Mouse (Mus musculus) MEL-GATA-1-ER (cell line): ENCODE results near the gene Dnajc12.
"Not testable (repeated sequence)": the region's sequence is repeated elsewhere in the genome, so short reads cannot be mapped to it uniquely, and the experiment has no call there.

Experiments used
- DNase-seq: peaks from one replicate; pipeline ENCODE4 v3.0.0-alpha.2; 2012; ENCODE audit warnings: low read depth; ENCODE audit errors: extremely low read depth

The Dnajc12 gene

DNA sequence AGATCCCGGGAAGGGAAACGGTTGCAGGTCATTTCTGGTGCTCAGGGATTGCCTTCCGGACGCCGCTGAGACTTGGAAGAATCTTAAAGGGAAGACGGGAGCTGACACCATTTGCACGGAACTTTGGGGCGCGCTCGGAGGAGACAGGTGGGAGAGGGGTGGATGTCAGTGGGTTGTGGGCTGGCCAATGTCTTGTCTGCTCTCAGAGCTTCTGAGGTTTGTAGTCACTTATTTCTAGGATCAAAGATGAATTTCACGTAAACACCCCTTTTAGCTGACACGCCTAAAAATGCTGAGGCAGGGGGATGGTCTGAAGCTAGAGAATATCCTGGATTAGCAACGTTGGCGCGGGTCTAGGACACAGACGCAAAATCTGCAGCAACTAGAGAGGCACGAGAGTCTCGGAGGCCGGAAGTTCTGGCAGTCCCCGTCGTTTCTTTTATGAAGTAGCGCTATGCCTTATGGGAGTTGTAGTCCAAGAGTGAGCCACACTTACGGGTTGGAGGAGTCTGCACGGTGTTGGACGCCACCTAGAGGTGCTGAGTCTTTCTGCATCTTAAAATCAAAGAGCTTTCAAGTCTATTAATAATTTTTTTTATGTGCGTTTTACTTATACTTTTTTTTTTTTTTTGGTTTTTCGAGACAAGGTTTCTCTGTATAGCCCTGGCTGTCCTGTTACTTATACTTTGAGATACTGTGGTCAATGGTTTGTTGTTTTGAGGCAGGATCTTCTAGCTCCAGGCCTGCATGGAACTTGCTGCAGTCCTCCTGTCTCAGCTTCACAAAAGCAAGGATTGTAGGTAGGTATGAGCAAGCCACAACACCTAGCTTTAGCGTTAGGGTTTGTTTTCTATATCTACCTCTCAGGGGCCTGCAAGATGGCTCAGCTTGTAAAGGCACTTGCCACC lies at the start of gene Dnajc12:
Gene Dnajc12, plus strand, starts transcription at position 72 of the 908 bp plus-strand sequence.
- DNase-seq, result peak; percentile 97

DNA sequence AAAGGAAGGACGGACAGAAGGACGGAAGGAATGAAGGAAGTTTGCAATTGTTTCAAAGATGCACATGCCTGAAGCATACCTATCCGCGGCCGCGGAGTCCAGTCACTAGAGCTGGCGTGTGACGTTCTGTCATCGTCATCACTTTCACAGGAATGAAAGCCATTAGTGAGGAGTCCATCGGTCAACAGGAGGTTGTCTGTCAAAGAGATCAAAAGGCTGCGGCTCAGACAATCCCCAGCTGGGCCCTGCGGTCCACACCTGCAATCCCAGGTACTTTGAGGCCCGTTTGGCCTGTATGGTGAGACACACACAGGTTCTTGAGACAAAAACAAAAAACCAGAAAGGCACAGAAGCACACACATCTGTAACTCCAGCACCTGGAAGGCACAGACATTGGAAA lies 45.3 kb upstream of the Dnajc12 start:
- no peak for DNase-seq

DNA sequence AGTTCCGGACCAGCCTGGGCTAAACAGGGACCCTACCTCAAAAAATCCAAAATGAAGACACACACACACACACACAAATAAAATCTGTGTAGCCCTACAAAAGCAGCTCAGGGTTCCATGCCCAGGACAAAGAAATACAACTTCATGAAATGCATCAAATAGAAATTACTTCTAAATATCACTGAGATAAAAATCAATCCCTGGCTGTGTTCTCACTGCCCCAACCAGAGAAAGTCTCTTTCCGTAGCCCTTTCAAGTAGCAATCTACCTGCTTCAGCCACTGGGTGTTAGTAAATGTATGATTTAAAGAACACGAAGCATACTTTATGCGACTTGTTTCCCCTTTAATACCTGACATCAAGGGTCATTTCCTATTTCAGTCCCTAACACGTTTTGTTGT lies 44.9 kb upstream of the Dnajc12 start:
- DNase-seq, result no peak

DNA sequence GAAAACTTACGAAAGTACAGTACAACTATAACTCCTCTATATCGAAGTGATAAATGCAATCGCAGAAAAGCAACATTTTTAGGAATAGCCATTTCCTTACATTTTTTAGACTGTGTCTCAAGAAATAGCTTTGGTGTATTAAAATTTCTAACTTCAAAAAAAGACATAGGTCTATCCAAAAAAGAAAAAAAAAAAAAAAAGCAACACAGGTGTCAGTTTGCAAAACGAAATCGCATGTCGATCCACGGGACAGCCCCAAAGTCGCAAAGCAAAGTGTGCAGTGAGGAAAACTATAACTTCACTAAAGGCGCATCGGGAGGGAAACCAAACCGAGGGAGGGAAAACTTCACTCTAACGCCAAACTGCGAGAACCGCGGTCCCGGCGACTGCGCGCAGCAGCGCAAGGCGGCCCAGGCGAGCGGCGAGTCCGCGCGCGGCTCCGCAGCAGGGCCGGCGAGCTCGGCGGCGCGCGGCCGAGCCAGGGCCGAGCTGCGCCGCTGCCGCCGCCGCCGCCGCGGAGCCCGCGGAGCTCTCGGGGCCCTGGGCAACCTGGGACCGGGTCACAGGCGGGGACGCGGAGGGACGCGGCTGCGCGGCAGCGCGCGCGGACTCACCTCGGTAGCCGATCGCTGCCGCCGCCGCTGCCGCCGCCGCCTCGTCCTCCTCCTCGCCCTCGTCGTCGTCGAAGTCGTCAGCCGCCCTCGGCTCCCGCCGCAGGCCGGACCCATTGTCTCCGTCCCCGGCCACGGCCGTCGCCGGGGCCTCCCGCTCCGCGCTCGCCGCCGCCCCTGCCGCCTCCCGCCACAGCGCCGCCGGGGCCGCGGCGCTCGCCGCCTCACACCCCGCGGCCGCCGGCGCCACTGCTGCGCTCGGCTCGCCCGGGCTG lies 44.0 kb upstream of the Dnajc12 start:
- peak; percentile 22 for DNase-seq

DNA sequence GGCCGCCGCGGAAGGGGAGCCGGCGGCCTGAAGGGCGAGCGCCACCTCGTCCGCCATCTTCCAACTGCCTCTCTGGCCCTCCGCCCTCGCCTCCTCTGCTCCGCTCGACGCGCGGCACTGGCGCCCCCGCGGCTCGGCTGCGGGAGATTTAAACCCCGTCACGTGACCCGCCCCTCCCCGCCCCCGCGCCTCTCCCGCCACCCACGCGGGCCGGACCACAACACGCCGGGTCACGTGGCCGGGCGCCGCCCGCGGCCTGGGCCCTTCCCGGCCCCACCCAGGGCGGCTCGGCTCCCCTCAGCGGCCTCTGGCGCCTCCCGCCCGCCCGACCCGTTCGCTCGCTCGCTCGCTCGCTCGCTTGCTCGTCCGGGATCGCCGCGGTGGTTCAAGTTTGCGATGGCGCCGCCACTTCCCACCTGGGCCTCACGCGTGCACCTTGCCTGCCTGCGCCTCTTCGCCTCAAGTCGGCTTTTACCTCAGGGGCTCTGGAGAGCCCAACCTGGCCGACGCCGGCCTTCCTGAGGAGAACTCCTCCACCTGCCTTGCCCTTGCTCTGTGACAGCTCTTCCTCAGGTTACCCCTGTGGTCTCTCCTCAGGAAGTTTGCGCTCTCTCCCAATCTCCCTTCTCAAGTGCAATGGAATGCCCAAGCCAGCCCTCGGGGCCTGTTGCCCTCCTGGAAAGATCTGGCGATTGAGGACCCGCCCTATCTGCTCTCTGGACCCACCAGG lies 43.2 kb upstream of the Dnajc12 start:
- peak; percentile 45 for DNase-seq

DNA sequence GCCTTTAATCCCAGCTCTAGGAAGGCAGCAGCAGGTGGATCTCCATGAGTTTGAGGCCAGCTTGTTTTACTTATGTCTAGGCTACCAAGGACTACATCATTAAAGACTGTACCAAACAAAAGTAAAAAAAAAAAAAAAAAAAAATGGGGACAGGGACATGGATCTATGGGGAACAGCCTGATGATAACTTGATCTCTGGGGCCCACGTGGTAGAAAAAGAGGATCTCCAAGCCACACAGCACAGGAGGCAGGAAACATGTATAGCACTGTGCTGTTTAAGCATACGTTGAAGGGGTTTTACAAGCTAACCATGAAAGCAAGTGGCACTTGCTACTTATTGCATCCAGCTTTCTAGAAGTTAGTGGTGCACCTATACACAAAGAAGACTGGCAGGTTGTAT lies 40.9 kb upstream of the Dnajc12 start:
- DNase-seq, result peak; percentile 42

DNA sequence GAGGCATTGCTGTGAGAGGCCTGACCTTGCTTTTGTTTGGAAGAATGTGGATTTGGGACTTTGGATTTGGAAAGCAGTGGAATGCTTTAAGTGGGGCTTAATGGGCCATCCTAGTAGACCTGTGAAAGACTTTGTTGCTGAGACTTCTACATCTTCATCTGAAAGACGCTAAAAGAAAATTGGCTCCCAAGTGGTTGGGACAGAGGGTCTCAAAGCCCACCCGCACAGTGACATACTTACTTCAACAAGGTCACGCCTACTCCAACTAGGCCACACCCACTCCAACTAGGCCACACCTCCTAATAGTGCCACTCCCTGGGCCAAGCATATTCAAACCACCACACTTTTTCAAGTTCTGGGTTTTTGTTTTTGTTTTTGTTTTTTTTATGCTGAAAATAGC lies 37.5 kb upstream of the Dnajc12 start:
- no peak for DNase-seq

DNA sequence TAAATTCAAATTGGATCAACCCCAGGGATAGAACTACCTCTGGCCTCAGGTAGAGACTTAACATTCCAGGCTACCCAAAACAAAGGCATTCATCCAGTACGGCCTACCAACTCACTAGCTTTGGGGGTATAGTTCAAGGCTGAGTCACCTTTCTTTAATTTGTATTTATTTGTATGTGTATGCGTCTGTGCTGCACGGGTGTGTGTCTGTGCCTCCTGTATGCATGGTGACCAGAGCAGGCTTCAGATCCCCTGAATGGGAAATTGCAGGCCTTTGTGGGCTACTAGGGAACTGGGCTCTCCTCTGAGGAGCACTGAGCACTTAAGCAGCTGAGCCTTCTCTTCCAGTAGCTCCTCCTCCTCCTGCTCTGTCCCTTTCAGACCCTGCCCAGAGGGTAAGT lies 34.0 kb upstream of the Dnajc12 start:
- DNase-seq, result no peak

DNA sequence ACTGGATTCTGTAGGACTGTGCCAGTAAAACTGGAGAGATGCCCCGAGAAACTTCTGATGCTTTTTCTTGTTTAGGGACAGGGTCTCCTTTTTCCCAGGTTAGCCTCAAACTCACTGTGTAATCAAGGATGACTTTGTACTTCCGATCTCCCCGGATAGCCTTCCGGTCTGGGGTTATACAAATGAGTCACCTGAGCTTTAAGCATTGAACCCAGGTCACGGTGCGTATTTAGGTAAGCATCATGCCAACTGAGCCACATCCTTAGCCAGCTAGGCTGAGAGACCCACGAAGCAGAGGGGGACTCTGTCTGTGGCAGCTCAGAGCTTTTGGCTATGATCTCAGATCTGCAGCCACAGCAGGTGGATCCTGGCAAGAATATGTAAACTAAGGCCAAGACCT lies 31.6 kb upstream of the Dnajc12 start:
- DNase-seq, result no peak

DNA sequence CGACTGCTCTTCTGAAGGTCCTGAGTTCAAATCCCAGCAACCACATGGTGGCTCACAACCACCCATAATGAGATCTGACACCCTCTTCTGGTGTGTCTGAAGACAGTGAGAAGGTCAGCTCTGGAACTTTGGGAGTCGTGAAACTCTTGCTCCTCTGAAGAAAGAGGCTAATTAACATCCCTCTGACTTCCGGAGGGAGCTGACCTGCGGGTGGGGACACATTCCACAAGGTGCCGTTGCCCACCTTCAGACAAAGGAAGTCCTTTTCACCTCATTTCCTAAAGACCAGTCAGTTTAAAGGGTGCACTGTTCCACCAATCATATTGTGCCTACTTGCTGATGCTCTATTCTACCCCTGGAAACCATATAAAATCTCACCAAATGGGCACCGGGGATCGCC lies 31.1 kb upstream of the Dnajc12 start:
- not testable (repeated sequence) for DNase-seq

DNA sequence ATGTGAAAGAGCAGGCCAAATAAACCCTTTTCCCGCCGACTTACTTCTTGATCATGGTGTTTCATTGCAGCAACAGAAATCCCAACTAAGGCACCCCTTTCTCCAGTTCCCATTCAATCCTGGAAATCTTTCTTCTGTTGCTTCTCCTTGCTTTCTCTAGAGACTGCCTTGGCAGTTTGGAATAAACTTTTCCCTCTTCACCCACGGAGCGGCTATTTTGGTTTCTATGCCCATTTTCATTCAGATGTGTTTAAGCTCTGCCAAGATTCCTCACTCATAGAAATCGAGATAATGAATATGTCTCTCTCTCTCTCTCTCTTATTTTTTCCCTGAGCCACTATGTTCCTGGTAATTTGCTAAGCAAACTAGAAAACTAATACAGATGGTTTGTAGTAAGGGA lies 30.1 kb upstream of the Dnajc12 start:
- DNase-seq, result no peak

DNA sequence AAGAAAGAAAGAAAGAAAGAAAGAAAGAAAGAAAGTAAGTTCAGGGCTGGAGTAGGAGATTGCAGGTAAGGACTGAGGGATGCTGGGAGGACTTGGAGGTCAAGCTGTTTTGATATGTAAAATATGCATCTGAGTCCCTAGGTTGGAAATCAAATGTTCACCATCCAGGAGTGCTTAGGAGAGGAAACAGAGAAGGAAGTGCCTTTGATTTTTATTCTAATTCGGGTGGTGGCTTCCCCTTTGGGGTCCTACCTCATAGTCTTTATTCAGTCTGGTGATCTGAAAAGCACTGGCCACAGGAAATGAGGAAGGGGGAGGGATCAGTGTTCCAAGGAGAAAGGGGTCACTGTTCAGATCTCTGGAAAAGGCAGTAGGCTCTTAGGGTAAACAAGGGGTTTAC lies 21.7 kb upstream of the Dnajc12 start:
- DNase-seq, result no peak

DNA sequence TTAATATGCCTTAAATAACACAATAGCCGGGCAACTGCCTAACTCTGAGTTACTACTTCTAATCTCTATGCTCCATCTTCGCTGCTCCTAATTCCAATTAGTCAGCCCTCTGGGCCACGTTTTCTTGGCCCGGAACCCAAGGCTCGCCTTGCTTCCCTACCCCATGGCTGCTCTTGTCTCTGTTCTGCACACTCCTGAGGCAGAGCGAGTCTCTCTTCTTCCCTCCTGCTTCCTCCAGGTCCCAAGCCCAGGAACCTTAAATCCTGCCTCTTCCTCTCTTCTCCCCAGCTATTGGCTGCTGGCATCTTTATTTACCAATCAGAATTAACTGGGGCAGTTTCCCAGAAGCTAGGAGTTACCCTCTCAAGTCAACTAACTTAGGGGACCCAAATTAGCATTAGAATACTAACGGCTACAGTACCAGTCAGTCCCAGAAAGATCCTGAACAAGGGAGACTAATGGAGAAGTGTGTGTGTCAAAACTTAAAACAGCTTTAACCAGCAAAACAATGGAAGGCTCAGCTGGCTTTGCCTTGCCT lies 16.3 kb upstream of the Dnajc12 start:
- DNase-seq, result no peak

DNA sequence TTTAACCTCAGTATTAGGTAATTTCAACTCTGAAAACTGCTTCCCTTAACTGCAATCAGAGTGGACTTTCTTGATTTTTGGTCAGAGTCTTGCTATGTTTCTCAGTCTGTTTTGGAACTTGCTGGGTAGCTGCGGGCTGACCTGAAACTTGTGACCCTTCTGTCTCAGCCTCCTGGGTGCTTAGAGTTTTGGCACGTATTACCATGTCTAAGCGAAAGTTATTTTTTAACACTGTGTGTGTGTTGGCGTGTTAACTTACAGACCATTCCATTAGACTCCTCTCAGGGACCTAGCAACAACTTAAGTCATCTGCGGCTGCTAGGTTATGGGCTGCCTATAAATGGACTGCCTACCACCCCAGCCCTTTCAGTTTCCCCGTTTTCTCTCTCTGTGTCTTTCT lies 14.9 kb upstream of the Dnajc12 start:
- no peak for DNase-seq

DNA sequence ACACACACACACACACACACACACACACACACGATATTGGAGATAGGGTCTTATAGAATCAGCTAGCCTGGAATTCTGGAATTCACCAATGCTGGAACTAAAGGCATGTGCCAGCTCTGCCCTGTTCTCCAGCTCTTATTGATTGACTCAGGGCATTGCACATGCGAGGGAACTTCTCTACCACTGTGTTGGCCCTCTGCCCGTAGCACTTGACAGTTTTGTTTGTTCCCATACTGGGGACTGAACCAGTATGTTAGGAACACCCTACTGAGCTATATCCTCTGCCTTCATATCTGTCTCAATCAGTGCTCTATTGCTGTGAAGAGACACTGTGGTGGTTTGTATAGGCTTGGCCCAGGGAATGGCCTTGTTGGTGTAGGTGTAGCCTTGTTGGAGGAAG lies 14.2 kb upstream of the Dnajc12 start:
- DNase-seq, result no peak

DNA sequence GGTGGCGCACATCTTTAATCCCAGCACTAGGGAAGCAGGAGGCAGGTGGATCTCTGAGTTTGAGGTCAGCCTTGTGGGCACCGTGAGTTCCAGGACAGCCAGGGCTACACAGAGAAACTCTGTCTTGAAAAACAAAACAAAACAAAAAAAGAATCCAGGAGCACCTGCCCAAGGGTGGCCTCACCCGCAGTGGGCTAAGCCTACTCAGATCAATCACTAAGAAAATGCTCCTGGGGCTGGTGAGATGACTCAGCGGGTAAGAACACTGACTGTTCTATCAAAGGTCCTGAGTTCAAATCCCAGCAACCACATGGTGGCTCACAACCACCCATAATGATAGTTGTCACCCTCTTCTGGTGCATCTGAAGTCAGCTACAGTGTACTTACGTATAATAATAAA lies 5.9 kb upstream of the Dnajc12 start:
- no peak for DNase-seq

DNA sequence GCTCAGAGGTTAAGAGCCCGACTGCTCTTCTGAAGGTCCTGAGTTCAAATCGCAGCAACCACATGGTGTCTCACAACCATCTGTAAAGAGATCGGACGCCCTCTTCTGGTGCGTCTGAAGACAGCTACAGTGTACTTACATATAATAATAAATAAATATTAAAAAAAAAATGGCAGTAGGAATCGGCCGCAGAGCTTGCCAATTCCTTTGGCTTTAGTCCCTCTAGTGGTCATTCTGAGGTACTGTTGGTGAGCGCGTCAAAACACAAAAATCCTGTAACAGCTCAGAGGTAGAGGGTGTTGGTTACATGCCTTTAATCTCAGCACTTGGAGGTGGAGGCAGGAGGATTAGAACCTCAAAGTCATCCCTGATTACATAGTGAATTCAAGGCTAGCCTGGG lies 4.8 kb upstream of the Dnajc12 start:
- DNase-seq, result peak; percentile 68

DNA sequence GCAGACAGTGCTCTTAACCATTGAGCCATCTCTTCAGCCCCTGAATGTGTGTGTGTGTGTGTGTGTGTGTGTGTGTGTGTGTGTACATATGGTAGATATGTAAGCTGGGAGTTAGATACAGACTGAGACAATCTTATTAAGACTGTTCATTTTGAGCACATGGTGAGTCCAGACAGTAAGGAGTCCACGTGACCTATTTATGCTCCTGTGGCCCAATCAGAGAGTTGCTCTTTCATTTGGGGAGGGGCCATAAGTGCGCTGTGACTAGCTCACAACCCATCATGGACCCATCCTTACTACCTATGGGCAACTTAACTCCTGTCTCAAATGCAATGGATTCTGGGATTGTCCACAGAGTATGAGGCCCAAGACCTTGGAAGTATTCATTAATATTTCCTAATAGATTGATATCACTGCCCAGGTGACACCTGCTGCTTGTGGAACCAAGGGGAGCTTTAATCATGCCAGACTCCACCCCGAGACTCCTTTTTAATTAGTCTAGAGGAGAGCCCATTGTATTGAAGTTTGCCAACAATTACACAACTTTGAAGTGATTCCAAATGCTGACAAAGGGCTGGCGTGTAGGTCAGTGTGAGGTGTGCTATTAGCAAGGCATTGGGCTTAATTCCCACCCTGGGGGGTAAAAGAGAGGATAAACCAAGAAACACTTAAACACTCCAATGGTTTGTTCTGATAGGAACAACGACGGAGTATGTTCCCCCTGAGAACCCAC lies 3.1 kb upstream of the Dnajc12 start:
- DNase-seq, result no peak

DNA sequence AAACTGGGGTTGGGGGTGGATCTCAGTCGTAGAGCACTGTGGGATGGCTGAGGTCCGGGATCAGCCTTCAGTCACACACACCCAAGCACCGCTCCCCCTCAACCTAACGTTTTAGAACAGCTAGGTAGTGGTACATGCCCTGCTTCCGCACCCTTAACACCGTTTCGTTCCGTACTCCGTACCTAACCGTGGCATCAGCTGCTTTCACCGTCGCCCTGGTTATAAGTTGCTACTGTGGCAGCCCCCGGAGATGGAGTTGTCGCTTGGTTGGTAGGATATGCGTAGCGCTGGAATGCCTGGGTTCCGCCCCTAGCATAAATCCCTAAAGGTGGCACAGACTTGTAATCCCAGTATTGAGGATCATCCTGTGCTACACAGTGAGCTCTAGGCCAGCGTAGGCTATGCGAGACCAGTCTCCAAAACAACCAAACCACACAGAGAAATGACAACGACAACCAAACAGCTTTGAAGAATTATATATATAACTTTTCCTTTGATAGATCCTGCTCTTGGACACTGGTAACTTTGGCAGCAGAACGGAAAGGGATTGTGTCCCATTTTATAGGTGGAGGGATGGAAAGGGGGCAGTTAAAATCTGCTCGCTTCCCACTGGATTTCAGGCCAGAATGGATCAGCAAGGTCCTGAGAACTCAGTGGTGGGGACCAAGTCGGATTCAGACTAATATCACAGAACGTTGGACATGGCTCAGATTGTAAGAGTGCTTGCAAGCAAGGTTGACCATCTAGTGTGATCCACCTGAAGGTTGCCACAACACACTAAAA lies 554 bp upstream of the Dnajc12 start, which contains the start of gene Sirt1:
Gene Sirt1, minus strand, starts transcription at position 207 of the 783 bp plus-strand sequence.
- DNase-seq, result no peak

DNA sequence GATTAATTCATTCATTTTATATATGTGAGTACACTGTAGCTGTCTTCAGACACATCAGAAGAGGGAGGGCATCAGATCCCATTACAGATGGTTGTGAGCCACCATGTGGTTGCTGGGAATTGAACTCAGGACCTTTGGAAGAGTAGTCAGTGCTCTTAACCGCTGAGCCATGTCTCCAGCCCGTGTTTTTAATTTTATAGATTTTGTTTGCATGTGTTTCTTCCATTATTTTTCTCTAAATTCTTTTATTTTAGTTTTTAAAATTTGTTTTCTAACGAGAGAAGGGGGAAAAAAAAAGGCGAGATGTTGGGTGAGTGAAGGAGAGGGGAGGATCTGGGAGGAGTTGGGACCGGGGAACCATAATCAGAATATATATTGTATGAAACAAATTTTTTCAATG lies 3.7 kb downstream of the Dnajc12 start:
- not testable (repeated sequence) for DNase-seq
